In the genomic region with DNA sequence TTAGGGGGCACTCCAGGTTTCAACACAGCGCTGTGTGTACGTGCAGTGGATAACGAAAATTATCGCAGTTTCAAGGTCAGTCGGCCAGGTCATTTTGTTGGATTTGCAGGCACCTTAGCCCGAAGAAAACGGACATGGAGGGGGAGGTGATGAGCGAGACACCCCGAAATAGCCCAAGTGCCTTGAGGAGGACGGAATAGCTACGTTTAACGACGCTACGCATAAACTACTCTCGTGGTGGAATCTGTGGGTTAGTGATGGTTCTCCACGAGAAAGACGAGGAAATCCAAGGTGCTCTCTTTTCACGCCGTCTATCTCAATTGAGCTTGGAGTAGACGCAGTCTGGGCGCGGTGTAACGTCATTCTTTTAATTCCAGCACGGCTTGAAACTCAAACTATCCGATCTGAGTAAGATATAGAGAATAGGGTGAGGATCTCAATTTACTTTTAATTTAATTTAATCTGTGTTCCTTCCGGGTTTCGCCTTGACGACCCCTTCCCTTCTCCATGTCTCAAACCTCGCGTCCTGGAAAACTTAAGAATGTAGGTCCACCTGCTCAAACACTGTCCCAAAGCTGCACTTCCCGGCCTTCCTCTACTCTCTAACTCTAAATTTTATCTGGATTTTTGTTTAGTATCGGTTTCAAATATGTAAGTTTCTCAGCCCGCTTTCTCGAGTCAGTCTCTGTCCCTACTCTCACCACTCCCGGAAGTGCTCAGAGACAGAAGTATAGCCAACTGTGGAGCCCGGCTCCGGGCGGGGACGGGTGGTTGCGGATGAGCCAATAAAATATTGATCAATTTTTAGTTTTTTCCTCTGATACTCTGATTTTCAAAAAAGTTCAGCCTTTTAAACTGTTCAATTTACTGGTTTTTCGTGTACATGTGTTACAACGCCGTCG, we compare ENCODE assay signal across 8 mouse cellular contexts. TPM values are rescaled to one million over a fixed set of nuclear protein-coding genes. Genes with fewer than 3 reads are reported as not detected.
A peak's percentile ranks its signal among the peaks of the same experiment; 100 is the strongest.
DNase-seq lines count a peak whose midpoint lies in the region; ATAC-seq and TF ChIP-seq lines count a peak whose summit lies in the region.

No protein-coding gene starts in this region.

- no peaks in the 10 kb centered on the region for H3K36me3 ChIP-seq in lung, embryonic 14.5 days (ENCODE audit: insufficient read depth)
- H3K36me3 ChIP-seq in embryonic facial prominence, embryonic 12.5 days, result no peaks in the 10 kb centered on the region
- H3K36me3 ChIP-seq in hindbrain, postnatal 0 days (ENCODE audit: insufficient read depth, low read length), result no peaks in the 10 kb centered on the region
- no peaks in the 10 kb centered on the region for H3K36me3 ChIP-seq in midbrain, embryonic 10.5 days

- no peak for TF ChIP-seq CTCF in lung, embryonic 14.5 days (IDR thresholded peaks at IDR 0.05; ENCODE audit: low read depth)
- TF ChIP-seq CTCF in hindbrain, postnatal 0 days (IDR thresholded peaks at IDR 0.05; ENCODE audit: low read depth), result no peak

- peaks cover 4% of the 10 kb centered on the region for H3K27me3 ChIP-seq in lung, embryonic 14.5 days (ENCODE audit: insufficient read depth, low read length)
- peaks cover 26% of the 10 kb centered on the region for H3K27me3 ChIP-seq in embryonic facial prominence, embryonic 12.5 days
- H3K27me3 ChIP-seq in hindbrain, postnatal 0 days (ENCODE audit: insufficient read depth, low read length), result peaks cover 34% of the 10 kb centered on the region
- peaks cover 40% of the 10 kb centered on the region for H3K27me3 ChIP-seq in midbrain, embryonic 10.5 days (ENCODE audit: low read depth, poor library complexity, severe bottlenecking)

- H3K27ac ChIP-seq in lung, embryonic 14.5 days (ENCODE audit: low read depth), result no peak overlapping the region
- no peak overlapping the region for H3K27ac ChIP-seq in embryonic facial prominence, embryonic 12.5 days
- no peak overlapping the region for H3K27ac ChIP-seq in hindbrain, postnatal 0 days
- H3K27ac ChIP-seq in midbrain, embryonic 10.5 days (replicated peaks), result no peak overlapping the region

- no peaks in the 10 kb centered on the region for H3K4me1 ChIP-seq in lung, embryonic 14.5 days (ENCODE audit: insufficient read depth)
- no peaks in the 10 kb centered on the region for H3K4me1 ChIP-seq in embryonic facial prominence, embryonic 12.5 days
- H3K4me1 ChIP-seq in hindbrain, postnatal 0 days (ENCODE audit: insufficient read depth, low read length), result 0 out of 2 replicates have a peak, but pooled peaks cover 3% of the 10 kb centered on the region
- H3K4me1 ChIP-seq in midbrain, embryonic 10.5 days, result peaks cover 10% of the 10 kb centered on the region; the same call in 1 of the 2 replicates

- 0 out of 2 replicates have a peak, but pooled peaks have one; percentile 47 for ATAC-seq in lung, embryonic 14.5 days (ENCODE audit: insufficient read depth)
- ATAC-seq in embryonic facial prominence, embryonic 12.5 days (ENCODE audit: insufficient number of reproducible peaks, insufficient read depth, low FRiP score, low TSS enrichment), result no peak
- no peak for ATAC-seq in hindbrain, postnatal 0 days

- H3K9ac ChIP-seq in lung, embryonic 14.5 days, result peak overlapping the region; percentile 59
- no peak overlapping the region for H3K9ac ChIP-seq in embryonic facial prominence, embryonic 12.5 days
- H3K9ac ChIP-seq in hindbrain, postnatal 0 days (replicated peaks; ENCODE audit: low read length), result no peak overlapping the region

- H3K9me3 ChIP-seq in lung, embryonic 14.5 days (ENCODE audit: low read depth, low read length), result no peaks in the 10 kb centered on the region
- H3K9me3 ChIP-seq in embryonic facial prominence, embryonic 12.5 days, result no peaks in the 10 kb centered on the region
- H3K9me3 ChIP-seq in hindbrain, postnatal 0 days (ENCODE audit: low read length), result peaks cover 2% of the 10 kb centered on the region; the same call in 1 of the 2 replicates
- 0 out of 2 replicates have a peak, but pooled peaks cover 1% of the 10 kb centered on the region for H3K9me3 ChIP-seq in midbrain, embryonic 10.5 days (replicated peaks)

- peak overlapping the region; percentile 87 for H3K4me2 ChIP-seq in lung, embryonic 14.5 days
- H3K4me2 ChIP-seq in embryonic facial prominence, embryonic 12.5 days (replicated peaks), result peak overlapping the region; percentile 60
- H3K4me2 ChIP-seq in hindbrain, postnatal 0 days (ENCODE audit: low read depth, low read length), result peak overlapping the region; percentile 59

- WGBS in lung, embryonic 14.5 days, result under 1% methylated on average over 44 of the region's 44 CpGs
- WGBS in embryonic facial prominence, embryonic 12.5 days, result under 1% methylated on average over 44 of the region's 44 CpGs
- WGBS in hindbrain, postnatal 0 days, result under 1% methylated on average over 44 of the region's 44 CpGs
- under 1% methylated on average over 44 of the region's 44 CpGs for WGBS in midbrain, embryonic 10.5 days

- peak overlapping the region; percentile 55 for H3K4me3 ChIP-seq in lung, embryonic 14.5 days (ENCODE audit: low read depth, low read length)
- peak overlapping the region; percentile 43 for H3K4me3 ChIP-seq in embryonic facial prominence, embryonic 12.5 days
- peak overlapping the region; percentile 45 for H3K4me3 ChIP-seq in hindbrain, postnatal 0 days (ENCODE audit: low read length)
- peak overlapping the region; percentile 65 for H3K4me3 ChIP-seq in midbrain, embryonic 10.5 days

- DNase-seq in lung, embryonic 14.5 days, result peak; percentile 71
- DNase-seq in lung, postnatal 36 days, result no peak
- no peak for DNase-seq in hindbrain, postnatal 0 days (ENCODE audit: low spot score)
- peak; percentile 49 for DNase-seq in midbrain, embryonic 10.5 days (ENCODE audit: low spot score)
- DNase-seq in thymus, postnatal 14 days, result peak; percentile 66
- no peak for DNase-seq in urinary bladder, adult 2 months (ENCODE audit: low spot score)
- DNase-seq in urinary bladder, postnatal 25 days (ENCODE audit: low spot score), result no peak

RNA-seq across cellular contexts. Expression of gene Prss16, which starts 10.6 kb away (rescaled TPM):
- polyA plus RNA-seq in lung, embryonic 14.5 days (2014; fragmentation: Nextera tagmentation; extraction: Ambion mirVana), result 1.6 and 2.0 TPM in 2 replicates
- 0.69 and 0.95 TPM in 2 replicates for polyA plus RNA-seq in embryonic facial prominence, embryonic 12.5 days (2016; fragmentation: Nextera tagmentation; extraction: Ambion mirVana)
- not detected in 2 replicates for total RNA-seq in hindbrain, postnatal 0 days (2014; rRNA removed)
- not detected in 2 replicates for polyA plus RNA-seq in hindbrain, postnatal 0 days (2015; fragmentation: Nextera tagmentation; extraction: Ambion mirVana)
- polyA plus RNA-seq in midbrain, embryonic 10.5 days (2016; fragmentation: Nextera tagmentation; extraction: Ambion mirVana), result not detected in 2 replicates
- 0.52 and 0.73 TPM in 2 replicates for polyA plus RNA-seq in urinary bladder, adult 2 months (2012; rRNA removed)

RNA-seq across cellular contexts. Expression of gene Hist1h2ah, which starts 15.2 kb away (rescaled TPM):
- polyA plus RNA-seq in lung, embryonic 14.5 days (2014; fragmentation: Nextera tagmentation; extraction: Ambion mirVana), result 21.2 and 21.6 TPM in 2 replicates
- 8.0 and 8.3 TPM in 2 replicates for polyA plus RNA-seq in embryonic facial prominence, embryonic 12.5 days (2016; fragmentation: Nextera tagmentation; extraction: Ambion mirVana)
- 67.7 and 136 TPM in 2 replicates for total RNA-seq in hindbrain, postnatal 0 days (2014; rRNA removed)
- polyA plus RNA-seq in hindbrain, postnatal 0 days (2015; fragmentation: Nextera tagmentation; extraction: Ambion mirVana), result 2.2 and 10.5 TPM in 2 replicates
- 10.6 and 11.4 TPM in 2 replicates for polyA plus RNA-seq in midbrain, embryonic 10.5 days (2016; fragmentation: Nextera tagmentation; extraction: Ambion mirVana)
- 0.46 TPM in 1 of 2 replicates, not detected in the other for polyA plus RNA-seq in urinary bladder, adult 2 months (2012; rRNA removed)

RNA-seq across cellular contexts. Expression of gene Hist1h2bk, which starts 15.5 kb away (rescaled TPM):
- 8.6 and 11.7 TPM in 2 replicates for polyA plus RNA-seq in lung, embryonic 14.5 days (2014; fragmentation: Nextera tagmentation; extraction: Ambion mirVana)
- polyA plus RNA-seq in embryonic facial prominence, embryonic 12.5 days (2016; fragmentation: Nextera tagmentation; extraction: Ambion mirVana), result 19.4 and 20.1 TPM in 2 replicates
- total RNA-seq in hindbrain, postnatal 0 days (2014; rRNA removed), result 468 and 587 TPM in 2 replicates
- 0.84 and 1.2 TPM in 2 replicates for polyA plus RNA-seq in hindbrain, postnatal 0 days (2015; fragmentation: Nextera tagmentation; extraction: Ambion mirVana)
- polyA plus RNA-seq in midbrain, embryonic 10.5 days (2016; fragmentation: Nextera tagmentation; extraction: Ambion mirVana), result 9.4 and 9.7 TPM in 2 replicates
- 0.18 and 0.74 TPM in 2 replicates for polyA plus RNA-seq in urinary bladder, adult 2 months (2012; rRNA removed)

RNA-seq across cellular contexts. Expression of gene Hist1h4i, which starts 21.0 kb away (rescaled TPM):
- 26.4 and 26.7 TPM in 2 replicates for polyA plus RNA-seq in lung, embryonic 14.5 days (2014; fragmentation: Nextera tagmentation; extraction: Ambion mirVana)
- 26.8 and 29.2 TPM in 2 replicates for polyA plus RNA-seq in embryonic facial prominence, embryonic 12.5 days (2016; fragmentation: Nextera tagmentation; extraction: Ambion mirVana)
- 20.6 and 39.3 TPM in 2 replicates for total RNA-seq in hindbrain, postnatal 0 days (2014; rRNA removed)
- polyA plus RNA-seq in hindbrain, postnatal 0 days (2015; fragmentation: Nextera tagmentation; extraction: Ambion mirVana), result 5.1 and 5.5 TPM in 2 replicates
- polyA plus RNA-seq in midbrain, embryonic 10.5 days (2016; fragmentation: Nextera tagmentation; extraction: Ambion mirVana), result 51.3 and 52.5 TPM in 2 replicates
- 3.2 and 4.3 TPM in 2 replicates for polyA plus RNA-seq in urinary bladder, adult 2 months (2012; rRNA removed)

RNA-seq across cellular contexts. Expression of gene Hist1h2ag, which starts 22.6 kb away (rescaled TPM):
- 71.0 and 82.2 TPM in 2 replicates for polyA plus RNA-seq in lung, embryonic 14.5 days (2014; fragmentation: Nextera tagmentation; extraction: Ambion mirVana)
- polyA plus RNA-seq in embryonic facial prominence, embryonic 12.5 days (2016; fragmentation: Nextera tagmentation; extraction: Ambion mirVana), result 117 and 124 TPM in 2 replicates
- total RNA-seq in hindbrain, postnatal 0 days (2014; rRNA removed), result 477 and 856 TPM in 2 replicates
- polyA plus RNA-seq in hindbrain, postnatal 0 days (2015; fragmentation: Nextera tagmentation; extraction: Ambion mirVana), result 13.5 and 16.6 TPM in 2 replicates
- 64.8 and 64.9 TPM in 2 replicates for polyA plus RNA-seq in midbrain, embryonic 10.5 days (2016; fragmentation: Nextera tagmentation; extraction: Ambion mirVana)
- 0.50 and 0.56 TPM in 2 replicates for polyA plus RNA-seq in urinary bladder, adult 2 months (2012; rRNA removed)

Comparison
In these comparisons a context has a peak if more than half of its experiments do, and no peak if none do; other contexts are left out.
1. DNase-seq: peak in lung, embryonic 14.5 days (single experiment), midbrain, embryonic 10.5 days (single experiment) and thymus, postnatal 14 days (single experiment); none in lung, postnatal 36 days (single experiment), hindbrain, postnatal 0 days (single experiment), urinary bladder, adult 2 months (single experiment) and urinary bladder, postnatal 25 days (single experiment).
2. Peak in every context shown above with its lines, with median percentiles within 50 percentile points of each other: H3K4me2 ChIP-seq and H3K4me3 ChIP-seq.